In genomic region chr10:68355471-68356092, GRCm38 (mm10) we compare ENCODE assay signal across 9 mouse cellular contexts.
A peak's percentile ranks its signal among the peaks of the same experiment; 100 is the strongest.
DNase-seq lines count a peak whose midpoint lies in the region; ATAC-seq lines count a peak whose summit lies in the region.
"Had no signal": no experiment of that assay in that cellular context is flagged by ENCODE, and none has a peak within 500 bp of the region (broad histone marks: within the 10 kb centered on the region; RNA-seq: fewer than 3 reads in every experiment).

No protein-coding gene starts in this region.

- no peak for DNase-seq in kidney, postnatal 4 days
- peak; percentile 34 for DNase-seq in brain, embryonic 18.5 days (ENCODE audit: low read depth, low spot score)
- peak; percentile 25 for DNase-seq in forelimb bud, embryonic 11.5 days (ENCODE audit: low read depth, low spot score)
- no peak for DNase-seq in cerebellum, adult 9-10 months
- no peak for DNase-seq in ovary, postnatal 36 days (ENCODE audit: low spot score)
- no peak for DNase-seq in urinary bladder, postnatal 25 days (ENCODE audit: low spot score)

- H3K36me3 ChIP-seq in kidney, embryonic 15.5 days, result no peaks in the 10 kb centered on the region
- no peaks in the 10 kb centered on the region for H3K36me3 ChIP-seq in midbrain, embryonic 13.5 days

- H3K4me1 ChIP-seq in kidney, embryonic 15.5 days, result peaks cover 59% of the 10 kb centered on the region
- H3K4me1 ChIP-seq in midbrain, embryonic 13.5 days (replicated peaks), result peaks cover 28% of the 10 kb centered on the region

- no peaks in the 10 kb centered on the region for H3K27me3 ChIP-seq in kidney, embryonic 15.5 days
- no peaks in the 10 kb centered on the region for H3K27me3 ChIP-seq in midbrain, embryonic 13.5 days

- peak overlapping the region; percentile 86 for H3K27ac ChIP-seq in kidney, embryonic 15.5 days
- peak overlapping the region; percentile 63 for H3K27ac ChIP-seq in midbrain, embryonic 13.5 days
- H3K27ac ChIP-seq: macrophage had no signal

- no peaks in the 10 kb centered on the region for H3K9me3 ChIP-seq in kidney, embryonic 15.5 days (replicated peaks)
- no peaks in the 10 kb centered on the region; the same call in 1 of the 2 replicates for H3K9me3 ChIP-seq in midbrain, embryonic 13.5 days

- H3K9ac ChIP-seq in kidney, embryonic 15.5 days, result no peak overlapping the region
- H3K9ac ChIP-seq in midbrain, embryonic 13.5 days (replicated peaks), result no peak overlapping the region

- no peak for ATAC-seq in kidney, embryonic 15.5 days (replicated peaks; ENCODE audit: low FRiP score)
- ATAC-seq in midbrain, embryonic 13.5 days, result peak; percentile 58

- peak overlapping the region; percentile 14 for H3K4me2 ChIP-seq in kidney, embryonic 15.5 days
- peak overlapping the region; percentile 40 for H3K4me2 ChIP-seq in midbrain, embryonic 13.5 days (replicated peaks)

- 21% methylated on average over 6 of the region's 6 CpGs for WGBS in kidney, embryonic 15.5 days
- 6% methylated on average over 6 of the region's 6 CpGs for WGBS in midbrain, embryonic 13.5 days

- no peak overlapping the region for H3K4me3 ChIP-seq in kidney, embryonic 15.5 days (replicated peaks)
- no peak overlapping the region for H3K4me3 ChIP-seq in midbrain, embryonic 13.5 days (replicated peaks)

Comparison
In these comparisons a context has a peak if more than half of its experiments do, and no peak if none do; other contexts are left out.
1. DNase-seq: peak in brain, embryonic 18.5 days (single experiment) and forelimb bud, embryonic 11.5 days (single experiment); none in kidney, postnatal 4 days (0 of 2), cerebellum, adult 9-10 months (single experiment), ovary, postnatal 36 days (single experiment) and urinary bladder, postnatal 25 days (single experiment).